Mouse (Mus musculus) gonadal fat pad, adult 2 months (tissue): Measurements from ENCODE around the gene Gbp2b. TPM values are rescaled to one million over a fixed set of nuclear protein-coding genes. Genes with fewer than 3 reads are reported as not detected.
A peak's percentile ranks its signal among the peaks of the same experiment; 100 is the strongest.
"Not testable (repeated sequence)": the region's sequence is repeated elsewhere in the genome, so short reads cannot be mapped to it uniquely, and the experiment has no call there.

Experiments used
- DNase-seq: peaks from one replicate; pipeline ENCODE4 v3.0.0-alpha.2; 2012; ENCODE audit warnings: low read depth
- polyA plus RNA-seq: library from polyadenylated mRNA; depleted of rRNA; stranded (reverse); fragments of >200 nt; gene quantifications from 2 replicates; pipeline ENCODE4 v1.2.3, GENCODE M21; 2012; rRNA removed

The Gbp2b gene
- polyA plus RNA-seq, 1 experiment = 0.15 TPM

DNA sequence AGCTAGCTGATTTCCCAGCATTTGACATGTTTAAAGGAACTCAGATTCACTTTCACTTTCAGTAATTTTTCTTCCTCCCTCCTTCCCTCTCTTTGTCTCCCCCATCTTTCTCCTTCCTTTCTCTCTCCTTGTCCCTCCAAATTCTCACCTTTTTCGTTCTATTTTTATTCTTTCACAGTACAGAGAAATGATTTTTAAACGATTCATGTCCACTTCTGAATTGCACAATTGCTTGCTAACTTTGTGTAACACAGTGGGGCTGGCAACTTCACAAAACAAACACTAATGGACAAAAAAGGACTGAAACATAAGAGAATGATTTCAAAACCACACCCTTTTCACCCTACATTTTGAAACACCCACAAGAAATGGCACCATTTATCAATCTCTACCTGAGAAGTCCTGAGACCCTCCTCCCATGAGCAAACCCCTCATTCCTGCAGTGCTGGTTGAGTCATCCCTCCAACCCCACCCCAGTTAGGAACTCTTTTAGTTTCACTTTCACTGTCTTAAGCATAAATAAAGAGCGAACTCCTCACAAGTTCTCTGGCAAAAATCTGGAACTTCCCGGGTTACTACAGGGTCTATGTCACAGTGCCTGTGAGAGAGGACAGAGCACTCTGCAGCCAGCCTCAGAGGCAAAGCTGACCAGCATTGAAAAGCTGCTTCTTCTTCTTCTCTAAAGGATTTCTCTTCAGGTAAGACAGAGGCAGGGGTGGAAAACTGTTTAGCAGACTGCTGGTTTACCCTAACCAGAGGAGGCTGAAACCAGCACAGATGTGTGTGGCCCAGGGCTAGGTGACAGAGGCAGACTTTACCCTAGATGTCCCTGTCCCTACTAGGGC lies 25.7 kb downstream of the Gbp2b start, which contains the start of gene Gbp2:
Gbp2 (plus strand) TSS at position 492 of the 845 bp plus-strand sequence.
- DNase-seq = peak; percentile 42

DNA sequence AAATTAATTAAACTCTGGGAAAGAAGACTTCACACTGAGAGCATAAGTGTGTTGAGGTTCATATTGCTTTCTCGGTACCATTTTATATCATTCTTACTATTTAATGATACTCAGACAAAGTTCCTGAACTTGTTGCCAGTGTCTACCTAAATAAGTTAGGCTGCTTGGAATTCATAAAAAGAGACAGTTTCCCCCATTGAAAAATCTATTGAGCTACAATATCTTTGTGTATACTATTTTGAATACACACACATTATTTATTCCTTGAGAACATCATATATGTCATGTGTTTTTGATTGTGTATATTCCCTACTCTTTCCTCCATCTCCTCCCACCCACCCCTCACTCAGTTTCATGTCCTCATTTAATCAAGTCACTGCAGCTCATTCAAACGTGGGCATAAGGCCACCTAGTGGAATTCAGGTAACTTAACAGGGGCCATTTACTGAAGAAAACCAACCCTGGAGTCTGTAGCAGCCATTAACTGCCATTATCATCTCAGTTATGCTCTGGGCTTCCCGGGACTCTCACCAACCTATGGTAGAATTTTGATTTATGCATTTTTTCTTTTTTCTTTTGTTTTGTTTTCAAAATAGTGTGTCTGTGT lies 26.4 kb downstream of the Gbp2b start:
- DNase-seq = no peak

DNA sequence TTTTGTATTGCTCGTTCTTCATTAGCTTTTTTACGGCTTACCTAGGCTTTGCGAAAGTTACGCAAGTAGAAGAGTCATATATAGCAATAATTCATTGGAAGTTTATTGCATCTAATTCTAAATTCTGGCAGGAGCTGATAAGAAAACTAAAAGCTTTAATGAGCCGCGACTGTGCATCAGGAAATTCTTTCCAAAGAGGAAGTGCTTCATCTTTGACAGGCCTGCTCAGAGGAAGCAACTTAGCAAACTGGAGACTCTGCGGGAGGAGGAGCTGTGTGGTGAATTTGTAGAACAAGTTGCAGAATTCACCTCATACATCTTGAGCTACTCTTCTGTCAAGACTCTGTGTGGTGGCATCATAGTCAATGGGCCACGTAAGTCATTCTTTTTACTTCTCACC lies 35.7 kb downstream of the Gbp2b start:
- no peak for DNase-seq

DNA sequence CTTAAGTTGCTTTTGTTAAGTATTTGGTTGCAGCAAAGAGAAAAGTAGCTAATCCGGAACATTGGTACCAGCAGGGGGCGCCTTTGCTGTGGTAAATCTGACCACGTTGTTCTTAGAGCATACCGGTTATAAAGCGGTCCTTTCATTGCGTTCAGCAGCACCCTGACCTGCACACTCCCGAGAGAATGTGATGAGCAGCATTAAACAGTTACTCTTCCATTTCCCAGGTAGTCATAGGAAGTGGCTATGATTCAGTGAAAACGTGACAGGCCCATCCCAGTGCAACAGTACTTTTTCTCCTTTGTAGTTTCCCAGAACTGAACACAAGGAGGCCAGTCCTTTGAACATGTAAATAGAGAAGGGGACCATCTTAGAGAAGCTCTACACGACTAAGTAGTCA lies 45.6 kb downstream of the Gbp2b start:
- DNase-seq = no peak

DNA sequence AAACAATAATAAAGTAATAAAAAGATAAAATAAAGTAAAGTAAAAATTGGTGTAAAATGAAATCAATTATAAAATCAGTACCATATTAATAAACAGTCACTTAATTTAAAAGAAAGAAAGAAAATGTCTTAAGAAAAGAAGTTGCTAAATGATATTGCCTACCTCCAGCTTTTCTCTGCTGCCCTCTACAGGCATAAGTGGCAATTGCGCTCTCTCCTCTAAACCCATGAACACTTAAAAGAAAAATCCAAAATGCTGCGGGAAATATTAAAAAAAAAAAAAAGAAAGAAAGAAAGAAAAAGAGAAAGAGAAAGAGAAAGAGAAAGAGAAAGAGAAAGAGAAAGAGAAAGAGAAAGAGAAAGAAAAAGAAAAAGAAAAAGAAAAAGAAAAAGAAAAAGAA lies 51.3 kb downstream of the Gbp2b start:
- not testable (repeated sequence) for DNase-seq

DNA sequence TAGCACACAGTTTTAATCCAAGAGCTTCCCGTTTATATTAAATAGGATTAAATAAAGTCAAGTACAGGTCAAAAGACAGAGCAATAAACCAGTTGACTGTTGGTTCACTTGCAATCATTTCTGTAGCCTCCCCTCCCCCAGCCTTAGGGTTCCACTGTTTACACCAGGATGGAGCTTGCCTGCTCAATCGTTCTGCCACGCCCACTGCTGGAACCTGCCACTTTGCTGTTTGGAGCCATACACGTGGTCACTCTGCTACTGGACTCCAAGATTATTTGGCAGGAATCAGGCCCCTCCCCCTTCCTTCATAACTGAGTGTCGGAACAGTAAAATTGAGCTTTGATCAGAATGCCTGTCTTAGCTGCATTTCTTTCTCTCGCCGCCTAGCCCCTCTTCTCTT lies 53.2 kb downstream of the Gbp2b start:
- not testable (repeated sequence) for DNase-seq

DNA sequence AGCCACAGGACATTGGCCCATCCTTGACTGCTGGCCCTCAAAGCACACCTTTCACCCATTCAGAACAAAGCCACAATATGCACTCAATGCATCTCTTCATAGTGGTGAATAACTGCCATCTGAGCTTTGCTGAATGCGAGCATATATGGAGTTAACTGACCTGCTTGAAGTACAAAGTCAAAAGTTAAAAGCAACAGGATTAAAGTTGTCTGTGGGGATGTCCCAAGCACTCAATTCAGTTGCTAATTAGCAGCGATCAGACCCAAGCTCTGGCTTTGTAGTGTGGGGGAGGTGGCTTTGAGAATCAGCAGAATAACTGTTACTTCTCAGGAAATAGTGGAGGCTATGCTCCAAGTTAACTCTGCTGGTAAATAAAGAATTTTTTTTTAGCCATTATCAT lies 55.6 kb downstream of the Gbp2b start:
- DNase-seq = no peak

DNA sequence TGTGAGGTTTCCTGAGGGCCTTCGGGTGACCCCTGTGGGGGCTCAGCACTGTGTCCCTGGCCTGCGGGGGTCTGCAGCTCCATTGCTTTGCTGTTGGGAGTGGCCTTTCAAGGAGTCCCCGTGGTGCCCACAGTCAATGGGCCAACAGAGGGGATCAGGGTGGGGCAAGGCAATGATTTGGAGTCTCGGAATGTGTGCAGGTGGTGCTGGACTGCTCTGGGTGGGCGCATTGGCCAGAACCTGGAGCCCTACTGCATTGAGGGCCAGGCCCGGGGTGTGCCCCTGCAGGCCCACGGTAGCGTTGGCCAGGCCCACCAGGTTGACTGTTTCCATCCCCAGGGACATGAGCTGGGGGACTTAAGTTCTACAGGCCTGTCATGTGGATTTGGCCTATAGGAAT lies 70.1 kb downstream of the Gbp2b start:
- no peak for DNase-seq

Other genes with a start within 250 kb of the Gbp2b start
- 39.3 and 56.7 TPM in 2 replicates for gene Pdlim5, start 199.2 kb upstream of the Gbp2b start, polyA plus RNA-seq
- gene Gbp5, start 100.9 kb upstream of the Gbp2b start, polyA plus RNA-seq = 1.9 and 2.8 TPM in 2 replicates
- gene Gbp7, start 64.5 kb upstream of the Gbp2b start, polyA plus RNA-seq = 3.0 and 4.0 TPM in 2 replicates
- gene Gbp3, start 34.8 kb upstream of the Gbp2b start, polyA plus RNA-seq = 16.8 and 22.7 TPM in 2 replicates
- gene Gbp2, start 25.8 kb downstream of the Gbp2b start, polyA plus RNA-seq = 12.4 and 21.7 TPM in 2 replicates
- 7.2 and 7.5 TPM in 2 replicates for gene Kyat3, start 106.2 kb downstream of the Gbp2b start, polyA plus RNA-seq
- gene Gtf2b, start 170.2 kb downstream of the Gbp2b start, polyA plus RNA-seq = 24.4 and 26.2 TPM in 2 replicates